Mouse (Mus musculus) heart, adult 2 months (tissue): ENCODE measurements at regions not wholly inside any gene's neighbourhood (a gene's known extent, or its start where the extent isn't known, plus 50 kb on each side); places are given as distances from the start of the nearest gene placed in this dataset.

Source experiments
- DNase-seq, 2 experiments: peaks; one replicate each; pipeline ENCODE4 v3.0.0; 2021
- H3K27ac ChIP-seq: fragments of 200-600 bp; 2 replicates; pipeline ENCODE4 v1.8.1; 2022
- H3K27me3 ChIP-seq: fragments of 200-500 bp; 2 replicates; pipeline ENCODE4 v1.6.1; 2012; ENCODE audit warnings: mild to moderate bottlenecking, low read length, inconsistent platforms, mixed read lengths; ENCODE audit not compliant: control insufficient read depth, insufficient read depth
- H3K36me3 ChIP-seq: fragments of 200-500 bp; 2 replicates; pipeline ENCODE4 v1.6.1; 2012; ENCODE audit warnings: low read length, inconsistent platforms; ENCODE audit not compliant: control insufficient read depth, insufficient read depth
- H3K4me1 ChIP-seq: fragments of 200-500 bp; 2 replicates; pipeline ENCODE4 v1.6.1; 2011; ENCODE audit warnings: low read length; ENCODE audit not compliant: control insufficient read depth, insufficient read depth
- H3K4me3 ChIP-seq: fragments of 200-600 bp; 2 replicates; pipeline ENCODE4 v1.8.1; 2022
- H3K79me2 ChIP-seq: fragments of 200-500 bp; replicated peaks from 2 replicates; pipeline ENCODE4 v1.6.1; 2012; ENCODE audit warnings: mild to moderate bottlenecking, inconsistent platforms, low read length, moderate library complexity, mixed read lengths; ENCODE audit not compliant: control insufficient read depth, insufficient read depth
- H3K9ac ChIP-seq: fragments of 200-500 bp; 2 replicates; pipeline ENCODE4 v1.6.1; 2012; ENCODE audit warnings: low read depth, mild to moderate bottlenecking, control low read depth, inconsistent platforms, low read length, mixed read lengths
- CTCF ChIP-seq: fragments of 200-600 bp; IDR thresholded peaks from 2 replicates; pipeline ENCODE4 v1.8.1; 2022; ENCODE audit warnings: antibody characterized with exemption, mild to moderate bottlenecking, moderate library complexity
- EP300 ChIP-seq: fragments of 200-500 bp; IDR thresholded peaks from 2 replicates; pipeline ENCODE4 v1.6.1; 2011; ENCODE audit warnings: low read depth, low read length, control low read depth; ENCODE audit not compliant: insufficient read depth
- POLR2A ChIP-seq: fragments of 200-500 bp; IDR thresholded peaks from 2 replicates; pipeline ENCODE4 v1.6.1; 2011; ENCODE audit warnings: mild to moderate bottlenecking, low read depth, low read length, control low read depth; ENCODE audit not compliant: insufficient read depth
- WGBS: fragments of 180-500 bp; shearing (Covaris S2); methylation state at CpG from one replicate; pipeline ENCODE4 v1.1.7; 2018; 5-methylcytosine and 5-hydroxymethylcytosine counted together
- intact Hi-C: fragments of 180-260 bp; cut with DNase I; formaldehyde crosslinking; loops from one replicate; pipeline ENCODE4 v1.15.1; 2025

DNA sequence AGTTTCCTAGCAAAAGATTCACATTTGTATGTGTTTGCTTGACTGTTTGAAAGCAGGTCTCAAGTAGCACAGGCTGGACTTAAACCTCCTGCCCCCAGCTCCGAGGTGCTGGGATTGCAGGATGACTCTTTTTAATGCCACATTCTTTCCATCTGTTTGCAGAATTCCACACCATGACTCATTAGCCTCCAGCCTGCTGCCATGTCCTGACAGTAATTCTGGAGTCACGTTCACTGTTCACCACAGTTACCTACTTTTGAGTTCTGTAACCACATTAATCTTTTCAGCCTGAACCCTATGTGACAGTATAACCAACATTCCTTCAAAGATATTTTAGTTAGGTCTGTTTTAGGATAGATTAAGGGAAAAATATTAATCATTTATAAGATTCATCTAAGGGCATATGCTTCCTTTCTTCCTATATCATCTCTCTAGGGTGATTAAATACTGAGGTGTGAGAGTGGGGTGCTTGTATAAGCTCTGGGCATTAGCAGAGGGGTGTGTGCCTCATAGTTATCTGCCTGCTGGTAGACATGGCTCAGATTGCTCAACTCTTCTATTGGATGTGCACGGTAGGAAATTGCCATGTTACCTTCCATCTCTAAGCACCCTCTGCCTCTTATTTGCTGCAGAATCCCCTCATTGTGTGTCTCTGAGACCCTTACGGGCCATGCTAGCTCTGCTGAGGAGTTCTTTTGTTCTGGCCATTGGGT, 105.3 kb upstream of the Kitl start:
- Histone ChIP-seq H3K79me2 (no peaks in the 10 kb centered on the region), H3K9ac (no peak overlapping the region), H3K4me3 (no peak overlapping the region), H3K27me3 (no peaks in the 10 kb centered on the region), H3K27ac (no peak overlapping the region), H3K4me1 (peaks cover 2% of the 10 kb centered on the region), H3K36me3 (no peaks in the 10 kb centered on the region)
- intact Hi-C loops, result loop anchor here (5.0 to 10.0 kb wide), 2 partner anchors 105 to 262 kb away; partner anchors contain the start of gene Kitl
- TF ChIP-seq POLR2A (no peak), CTCF (no peak), EP300 (no peak)
- WGBS, result 72% methylated on average over 4 of the region's 4 CpGs
- DNase-seq, result no peak

DNA sequence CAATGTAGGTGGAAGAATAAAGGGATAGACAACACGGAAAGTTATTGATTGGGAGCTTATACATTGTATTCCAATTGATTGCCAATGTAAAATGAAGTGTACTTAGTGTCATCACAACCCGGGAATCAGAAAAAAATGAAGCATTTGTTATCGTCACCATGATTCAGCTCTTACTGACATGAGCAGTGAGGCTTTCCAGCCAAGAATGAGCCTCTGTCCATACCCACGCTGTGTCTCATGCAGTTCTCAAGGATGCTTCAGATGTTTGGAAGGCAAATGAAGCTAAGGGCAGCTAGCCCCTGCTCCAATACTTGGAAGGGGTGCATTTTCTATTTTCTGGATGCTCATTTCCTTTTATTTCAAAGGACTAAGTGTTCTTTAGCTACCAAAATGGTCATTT, 107.4 kb upstream of the Kitl start:
- Histone ChIP-seq H3K27me3 (no peaks in the 10 kb centered on the region), H3K4me3 (no peak overlapping the region), H3K9ac (no peak overlapping the region), H3K27ac (no peak overlapping the region), H3K79me2 (no peaks in the 10 kb centered on the region), H3K36me3 (no peaks in the 10 kb centered on the region), H3K4me1 (no peaks in the 10 kb centered on the region)
- TF ChIP-seq POLR2A, result no peak
- no peak for TF ChIP-seq EP300
- TF ChIP-seq CTCF, result no peak
- 87% methylated on average over 4 of the region's 4 CpGs for WGBS
- intact Hi-C loops, result no loop called here
- DNase-seq, result no peak

DNA sequence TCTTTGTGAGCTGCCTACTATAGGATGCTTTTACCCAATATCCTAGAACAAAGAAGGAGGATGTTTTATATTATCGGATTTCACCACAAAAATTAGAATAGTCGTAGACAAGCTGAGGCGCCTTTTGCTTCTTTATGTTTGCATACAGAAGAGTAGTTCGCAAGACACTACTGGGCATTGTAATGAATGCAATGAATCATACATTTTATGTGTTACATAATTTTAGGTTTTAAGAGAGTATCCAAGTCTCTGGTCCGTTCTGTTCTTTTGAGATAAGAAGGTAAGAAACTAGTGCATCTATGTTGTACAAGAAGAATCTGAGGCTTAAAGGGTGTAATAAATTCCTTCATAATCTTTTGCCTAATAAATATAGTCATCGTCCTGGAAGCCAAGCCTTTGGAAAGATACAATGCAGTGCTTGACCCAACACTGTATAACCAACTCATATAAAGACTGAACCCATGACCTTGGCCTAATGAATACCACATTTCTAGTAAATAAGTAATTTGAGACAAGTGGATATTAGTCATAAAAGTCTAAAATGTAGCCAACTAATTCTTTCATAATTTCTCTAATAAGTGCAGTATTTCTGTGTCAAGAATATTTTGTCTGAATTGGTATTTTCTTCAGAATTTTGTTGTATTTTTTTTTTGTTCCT, 108.5 kb upstream of the Kitl start:
- DNase-seq, result no peak
- no peaks in the 10 kb centered on the region for H3K27me3 ChIP-seq
- H3K36me3 ChIP-seq, result no peaks in the 10 kb centered on the region
- no peaks in the 10 kb centered on the region for H3K79me2 ChIP-seq
- no peak overlapping the region for H3K27ac ChIP-seq
- TF ChIP-seq CTCF (no peak), POLR2A (no peak), EP300 (no peak)
- no peak overlapping the region for H3K4me3 ChIP-seq
- intact Hi-C loops, result no loop called here
- no peak overlapping the region for H3K9ac ChIP-seq
- H3K4me1 ChIP-seq, result no peaks in the 10 kb centered on the region
- 84% methylated on average over 6 of the region's 6 CpGs for WGBS

DNA sequence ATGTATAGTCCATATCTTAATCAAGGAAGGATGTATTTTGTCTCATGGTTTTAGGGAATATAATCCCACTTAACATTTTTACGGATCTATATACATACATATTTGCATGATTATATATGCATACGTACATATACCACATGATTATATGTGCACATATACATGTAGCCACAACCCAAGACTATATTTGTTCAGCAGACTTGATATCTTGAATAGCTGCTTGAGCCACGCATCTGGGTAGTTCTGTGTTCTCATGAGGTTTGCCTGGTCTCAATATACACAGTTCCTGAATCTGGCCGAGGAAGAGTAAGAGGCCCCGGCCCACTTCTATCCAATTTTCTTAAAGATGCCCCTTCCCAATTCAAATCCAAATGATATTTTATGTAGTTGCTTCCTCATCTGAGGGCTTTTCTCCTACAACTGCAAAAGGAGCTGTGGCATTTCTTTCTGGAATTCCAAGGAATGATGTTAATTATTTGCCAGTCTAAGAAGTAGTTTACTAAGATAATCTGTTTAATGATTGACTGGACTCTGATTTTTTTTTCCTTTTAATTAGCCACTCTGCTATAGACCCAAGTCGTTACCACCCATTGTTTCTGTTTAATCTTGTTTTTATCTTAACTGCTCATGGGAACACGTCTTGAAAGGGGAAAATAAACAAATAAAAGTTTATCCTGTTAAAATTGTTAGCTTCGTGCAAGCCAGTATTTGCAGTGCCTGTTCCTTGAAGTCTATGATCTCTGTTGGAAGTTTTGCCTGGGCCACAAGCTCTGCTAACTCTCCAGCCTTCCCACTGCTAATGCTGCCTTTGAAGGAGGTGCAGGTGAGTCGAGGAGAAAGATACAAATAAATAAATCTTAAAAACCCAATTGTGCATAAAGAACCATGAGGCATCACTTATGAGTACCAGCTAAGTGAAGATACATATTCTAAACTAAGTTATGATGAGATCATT, 112.9 kb upstream of the Kitl start:
- no peaks in the 10 kb centered on the region for H3K79me2 ChIP-seq
- intact Hi-C loops, result no loop called here
- no peak for DNase-seq
- no peak overlapping the region for H3K27ac ChIP-seq
- H3K4me3 ChIP-seq, result no peak overlapping the region
- no peak for TF ChIP-seq EP300
- no peak for TF ChIP-seq POLR2A
- TF ChIP-seq CTCF, result no peak
- no peaks in the 10 kb centered on the region for H3K36me3 ChIP-seq
- WGBS, result 73% methylated on average over 9 of the region's 9 CpGs
- H3K9ac ChIP-seq, result no peak overlapping the region
- H3K27me3 ChIP-seq, result no peaks in the 10 kb centered on the region
- H3K4me1 ChIP-seq, result no peaks in the 10 kb centered on the region

DNA sequence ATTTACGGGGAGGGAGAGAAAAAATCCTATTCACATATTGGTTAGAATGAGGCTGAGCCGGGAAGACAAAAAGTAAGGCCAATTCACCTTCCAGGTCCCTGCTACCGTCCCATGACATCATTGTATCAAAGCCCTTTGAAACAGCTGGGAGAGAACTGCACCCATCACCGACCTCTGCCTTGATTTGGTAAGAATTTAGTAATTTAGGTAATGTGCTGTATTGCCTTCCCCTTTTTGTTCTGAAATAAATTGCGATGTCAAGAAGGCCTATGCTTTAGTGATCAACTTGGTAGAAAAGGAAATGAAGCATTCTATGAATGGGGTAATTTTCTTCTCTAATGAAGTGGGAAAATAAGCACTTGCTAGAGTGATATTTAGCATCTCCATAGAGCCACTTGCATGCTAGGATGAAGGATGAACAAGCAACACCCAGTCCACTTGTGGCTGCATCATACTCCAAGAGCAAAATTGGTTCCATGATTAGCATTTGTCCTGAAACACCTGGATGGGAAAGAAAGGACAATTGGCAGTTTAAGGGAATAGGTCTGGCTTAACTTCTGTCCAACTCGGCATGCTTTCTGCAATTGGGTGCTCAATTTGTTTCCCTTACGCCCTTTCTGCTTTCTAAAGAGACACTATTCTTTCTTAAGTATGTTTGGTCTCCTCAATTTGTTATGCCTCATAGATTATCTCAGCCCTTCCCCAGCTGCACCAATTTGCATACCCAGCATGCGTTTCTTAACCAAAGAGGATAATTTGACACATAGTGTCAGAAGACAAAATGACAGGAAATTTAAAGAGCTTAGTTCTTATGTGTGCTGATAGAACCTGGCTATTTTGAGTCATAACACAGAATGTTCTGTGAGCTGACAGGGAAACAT, 114.2 kb upstream of the Kitl start:
- no peak for DNase-seq
- WGBS, result 87% methylated on average over 8 of the region's 8 CpGs

More for the DNA sequence above, 114.2 kb upstream of the Kitl start:
- intact Hi-C loops, result no loop called here
- Histone ChIP-seq H3K4me3 (no peak overlapping the region), H3K27me3 (no peaks in the 10 kb centered on the region), H3K4me1 (no peaks in the 10 kb centered on the region), H3K9ac (no peak overlapping the region), H3K27ac (no peak overlapping the region), H3K36me3 (no peaks in the 10 kb centered on the region), H3K79me2 (no peaks in the 10 kb centered on the region)
- TF ChIP-seq POLR2A (no peak), CTCF (no peak), EP300 (no peak)
